Mouse (Mus musculus) liver, embryonic 14.5 days (tissue): ENCODE measurements around the gene Tmem59l.

Experiments used
- CTCF ChIP-seq: IDR thresholded peaks from 2 replicates; pipeline ENCODE4 v1.5.1; 2016; ENCODE audit warnings: antibody characterized with exemption, low read depth, control low read depth
- EP300 ChIP-seq: IDR thresholded peaks from 2 replicates; pipeline ENCODE4 v1.6.1; 2016; ENCODE audit warnings: antibody characterized with exemption, low read depth

- TF ChIP-seq CTCF: 0 out of 2 replicates have a peak, but pooled peaks have one; percentile 16
- TF ChIP-seq EP300: no peak
Observed at GRCm38 (mm10) chr8:70501820-70502529, 14.8 kb upstream of the Tmem59l start.
